Mouse (Mus musculus): ENCODE measurements around the gene Pmvk.

The Pmvk gene

GRCm38 (mm10) chr3:89484766-89485524 is 30.6 kb downstream of the Pmvk start:
- DNase-seq: peak; percentile 82

GRCm38 (mm10) chr3:89486111-89486510 is 31.8 kb downstream of the Pmvk start:
- DNase-seq: no peak

DNA sequence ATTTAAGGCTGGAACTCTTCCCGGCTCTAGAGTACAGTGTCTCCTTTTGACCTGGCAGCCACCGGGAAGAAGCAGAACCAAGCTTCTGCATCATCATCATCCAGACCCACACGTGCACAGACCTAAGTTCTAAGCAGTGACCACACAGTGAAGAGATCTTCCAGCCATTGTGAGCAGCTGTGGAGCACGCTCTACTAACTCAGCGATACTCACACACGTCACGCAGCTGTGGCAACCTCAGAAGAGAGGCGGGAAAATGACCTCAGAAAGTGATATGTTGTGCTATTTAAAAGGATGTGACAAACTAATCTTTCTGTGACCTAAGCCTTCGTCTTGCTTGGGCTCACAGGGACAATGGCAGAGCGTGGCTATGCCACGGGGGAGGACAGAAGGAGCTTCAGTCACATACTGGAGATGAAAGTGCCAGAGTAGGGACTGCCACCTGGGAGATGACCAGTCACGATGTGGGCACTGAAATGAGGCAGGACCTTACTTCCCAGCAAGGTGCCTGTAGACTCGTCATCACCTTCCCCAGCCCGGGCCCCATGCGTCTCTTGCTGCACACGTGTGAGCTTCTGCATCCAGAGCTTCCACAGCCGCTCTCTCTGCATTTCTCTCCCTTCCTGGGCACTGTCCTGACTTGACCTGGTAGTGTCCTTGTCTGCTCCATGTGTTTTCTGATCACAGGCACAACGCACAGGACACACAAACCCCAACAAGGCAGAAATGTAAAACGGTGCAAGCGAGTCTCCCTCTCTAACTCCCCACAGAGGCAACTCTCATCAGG is 32.8 kb downstream of the Pmvk start:
- DNase-seq: no peak

DNA sequence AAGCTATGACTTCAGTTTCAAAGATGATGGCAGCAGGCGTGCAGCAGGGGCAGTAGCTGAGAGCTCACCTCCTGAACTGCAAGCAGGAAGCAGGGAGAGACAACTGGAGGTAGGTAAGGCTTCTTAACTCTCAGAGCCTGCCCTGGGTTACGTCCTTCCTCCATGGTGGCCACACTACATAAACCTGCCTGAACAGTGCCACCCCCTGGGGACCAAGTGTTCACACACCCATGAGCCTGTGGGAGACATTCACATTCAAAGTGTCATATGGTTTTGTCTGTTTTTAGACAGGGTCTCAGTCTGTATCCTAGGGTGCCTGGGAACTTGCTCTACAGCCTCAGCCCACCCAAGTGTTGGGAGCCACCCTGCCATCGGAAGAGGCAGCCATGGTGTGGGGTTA is 36.4 kb downstream of the Pmvk start:
- no peak for DNase-seq

DNA sequence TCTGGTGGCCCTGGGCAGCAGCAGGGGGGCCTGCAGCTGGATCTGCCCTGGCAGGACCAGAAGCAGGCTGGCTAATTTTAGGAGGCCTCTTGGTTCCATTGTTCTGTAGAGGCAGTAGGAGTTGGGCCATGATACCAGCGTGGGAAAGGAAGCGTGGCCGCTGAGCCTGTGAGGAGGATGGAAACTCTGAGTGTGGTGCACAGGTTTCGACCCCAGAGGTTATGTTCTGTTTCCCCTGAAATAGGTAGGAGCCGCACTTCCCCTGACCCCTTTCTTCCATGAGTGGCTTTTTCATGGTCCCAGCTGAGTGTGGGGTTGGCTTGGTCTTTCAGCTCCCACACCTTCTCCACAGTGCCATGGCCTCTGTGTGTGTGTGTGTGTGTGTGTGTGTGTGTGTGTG is 37.2 kb downstream of the Pmvk start:
- DNase-seq: no peak

GRCm38 (mm10) chr3:89492701-89493151 is 38.4 kb downstream of the Pmvk start:
- DNase-seq: peak; percentile 62

DNA sequence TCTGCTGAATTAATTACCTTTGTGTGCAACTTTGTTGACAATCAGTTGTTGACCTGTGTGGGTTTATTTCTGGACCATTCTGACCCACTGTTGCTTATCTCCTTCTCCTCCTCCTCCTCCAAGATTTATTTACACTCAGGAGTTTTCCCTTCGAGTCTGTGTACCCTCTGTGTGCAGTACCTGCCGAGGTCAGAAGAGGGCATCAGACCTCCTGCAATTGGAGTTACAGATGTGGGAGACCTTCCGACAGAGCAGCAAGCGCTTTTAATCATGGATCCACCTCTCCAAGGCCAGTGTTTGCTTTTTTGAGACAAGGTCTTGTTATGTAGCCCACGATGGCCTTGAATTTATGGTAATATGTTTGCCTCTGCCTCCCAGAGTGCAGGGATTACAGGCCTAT is 40.3 kb downstream of the Pmvk start:
- DNase-seq: no peak

DNA sequence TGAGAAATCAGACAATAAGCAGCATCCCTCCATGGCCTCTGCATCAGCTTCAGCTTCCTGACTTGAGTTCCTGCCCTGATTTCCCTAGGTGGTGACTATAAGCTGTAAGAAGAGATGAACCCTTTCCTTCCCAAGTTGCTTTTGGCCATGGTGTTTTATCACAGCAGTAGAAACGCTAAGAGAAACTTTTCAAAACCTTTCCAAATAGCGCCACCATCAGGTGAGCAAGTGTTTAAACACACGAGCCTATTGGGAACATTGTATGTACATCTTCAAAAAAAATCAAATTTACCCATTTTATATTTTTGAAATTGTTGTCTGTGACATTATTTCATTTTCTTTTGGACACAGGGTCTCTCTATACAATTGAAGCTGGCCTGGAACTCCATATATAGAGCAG is 42.0 kb downstream of the Pmvk start:
- no peak for DNase-seq

DNA sequence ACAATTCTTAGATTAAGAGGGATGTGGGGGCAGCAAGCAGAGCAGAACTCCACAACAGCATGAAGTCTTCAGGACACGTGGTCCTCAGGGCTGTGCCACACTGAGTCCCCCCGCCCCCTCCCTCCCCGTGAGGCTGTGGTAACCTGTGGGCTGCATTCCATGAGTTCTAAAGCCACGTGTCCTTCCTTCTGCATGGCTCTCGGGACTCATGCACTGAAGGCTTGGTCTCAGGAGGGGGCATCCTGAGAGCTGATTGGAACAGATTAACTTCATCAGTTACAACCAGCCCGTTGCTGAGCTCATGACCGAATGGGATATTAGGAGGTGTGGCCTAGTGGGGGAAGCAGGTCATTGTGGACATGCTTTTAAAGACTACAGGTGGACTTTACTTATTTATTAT is 45.4 kb downstream of the Pmvk start:
- DNase-seq: no peak

GRCm38 (mm10) chr3:89501486-89501885 is 47.1 kb downstream of the Pmvk start:
- DNase-seq: no peak

- no peak for DNase-seq
Measured at GRCm38 (mm10) chr3:89502551-89502950, 48.2 kb downstream of the Pmvk start.

GRCm38 (mm10) chr3:89508041-89508440 is 53.7 kb downstream of the Pmvk start:
- DNase-seq: no peak

GRCm38 (mm10) chr3:89510979-89511378 is 56.6 kb downstream of the Pmvk start:
- DNase-seq: peak; percentile 40

DNA sequence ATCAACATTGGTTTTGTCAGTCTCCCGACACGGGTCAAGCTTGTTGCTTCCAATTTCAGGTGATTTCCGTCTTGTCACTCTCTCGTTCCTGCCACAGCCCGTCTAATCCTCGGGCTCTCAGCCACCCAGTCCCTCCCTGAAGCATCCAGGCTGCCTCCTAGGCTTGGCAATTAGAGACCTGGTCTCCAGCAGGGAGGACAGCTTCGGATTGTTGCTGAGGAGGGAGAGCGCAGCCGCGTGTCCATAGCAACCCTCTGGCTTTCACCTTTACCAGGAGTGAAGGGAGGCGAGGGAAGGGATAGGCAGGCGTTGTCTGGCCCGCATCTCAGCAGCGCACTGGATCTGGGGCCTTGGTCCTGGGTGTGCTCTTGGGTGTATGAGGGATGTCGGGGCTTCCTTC is 57.1 kb downstream of the Pmvk start:
- no peak for DNase-seq

DNA sequence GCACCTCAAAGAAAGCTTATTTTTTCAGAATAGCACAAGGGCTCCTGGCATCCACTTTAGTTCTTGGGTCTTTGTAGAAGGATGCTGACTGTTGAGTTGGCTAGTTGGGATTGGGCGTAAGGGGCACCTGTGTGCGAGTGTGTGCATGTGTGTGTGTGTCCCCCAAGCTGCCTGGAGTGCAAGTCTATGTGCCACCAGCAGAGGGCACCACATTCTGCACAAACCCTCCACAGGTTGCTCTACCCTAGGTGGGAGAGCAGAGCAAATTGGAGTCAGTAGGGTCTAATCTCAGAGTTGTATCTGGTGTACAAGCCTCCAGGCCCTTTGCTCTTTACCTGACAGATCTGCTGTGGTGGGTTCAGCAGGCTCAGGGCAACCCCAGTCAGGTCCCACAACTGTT is 57.9 kb downstream of the Pmvk start:
- DNase-seq: peak; percentile 22

- no peak for DNase-seq
Measured at GRCm38 (mm10) chr3:89515444-89515843, 61.1 kb downstream of the Pmvk start.

DNA sequence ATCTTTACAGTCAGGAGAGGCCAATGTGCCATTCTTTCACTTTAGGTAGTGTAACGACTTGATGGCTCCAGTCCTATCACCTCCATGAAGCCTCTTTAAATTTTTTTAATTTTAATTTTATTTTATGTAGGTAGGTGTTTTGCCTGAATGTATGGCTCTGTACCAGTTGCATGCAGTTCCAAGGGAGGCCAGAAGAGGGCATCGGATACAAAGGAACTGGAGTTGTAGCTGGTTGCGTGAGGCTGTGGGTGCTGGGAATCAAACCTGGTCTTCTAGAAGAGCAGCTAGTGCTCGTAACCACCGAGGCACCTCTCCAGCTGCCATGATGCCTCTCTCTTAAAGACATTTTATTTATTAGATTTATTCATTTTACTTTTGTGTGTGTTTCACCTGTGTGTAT is 62.0 kb downstream of the Pmvk start:
- DNase-seq: no peak
